Mouse (Mus musculus): Measurements from ENCODE around the gene Dnajb1.

- TF ChIP-seq CTCF (IDR thresholded peaks at IDR 0.05; ENCODE audit: insufficient read depth, low read depth, low read length) (no peak), POLR2A (IDR thresholded peaks at IDR 0.05; ENCODE audit: insufficient read depth, low read depth, low read length) (no peak)
These were observed 48.0 kb downstream of the Dnajb1 start for GRCm38 (mm10) chr8:83656043-83656442.
